Mouse (Mus musculus): ENCODE data around the gene Sag.

The Sag gene

GRCm38 (mm10) chr1:87803576-87803975, at the start of gene Sag:
Gene Sag (plus strand): TSS chr1:87803680.
- no peak for DNase-seq (ENCODE audit: low read depth)

GRCm38 (mm10) chr1:87755641-87756470, 47.6 kb upstream of the Sag start, which contains the start of gene Atg16l1:
Gene Atg16l1 (plus strand): TSS chr1:87755870.
- peak; percentile 93 for DNase-seq (ENCODE audit: low read depth)

- no peak for DNase-seq (ENCODE audit: low read depth)
Observed at GRCm38 (mm10) chr1:87763821-87764220, 39.7 kb upstream of the Sag start.

- no peak for DNase-seq (ENCODE audit: low read depth)
Observed at GRCm38 (mm10) chr1:87765741-87766140, 37.7 kb upstream of the Sag start.

- peak; percentile 29 for DNase-seq (ENCODE audit: low read depth)
Observed at GRCm38 (mm10) chr1:87766233-87766632, 37.2 kb upstream of the Sag start.

GRCm38 (mm10) chr1:87769263-87769662, 34.2 kb upstream of the Sag start:
- DNase-seq (ENCODE audit: low read depth), result no peak

- no peak for DNase-seq (ENCODE audit: low read depth)
Observed at GRCm38 (mm10) chr1:87770486-87770885, 33.0 kb upstream of the Sag start.

GRCm38 (mm10) chr1:87771724-87772123, 31.8 kb upstream of the Sag start:
- no peak for DNase-seq (ENCODE audit: low read depth)

- no peak for DNase-seq (ENCODE audit: low read depth)
Observed at GRCm38 (mm10) chr1:87773336-87773735, 30.1 kb upstream of the Sag start.

- no peak for DNase-seq (ENCODE audit: low read depth)
Observed at GRCm38 (mm10) chr1:87774845-87775244, 28.6 kb upstream of the Sag start.

- no peak for DNase-seq (ENCODE audit: low read depth)
Observed at GRCm38 (mm10) chr1:87779204-87779785, 24.2 kb upstream of the Sag start.

- DNase-seq (ENCODE audit: low read depth), result no peak
Observed at GRCm38 (mm10) chr1:87785703-87786102, 17.8 kb upstream of the Sag start.

- no peak for DNase-seq (ENCODE audit: low read depth)
Observed at GRCm38 (mm10) chr1:87786251-87786650, 17.2 kb upstream of the Sag start.

GRCm38 (mm10) chr1:87789665-87790064, 13.8 kb upstream of the Sag start:
- no peak for DNase-seq (ENCODE audit: low read depth)

- no peak for DNase-seq (ENCODE audit: low read depth)
Observed at GRCm38 (mm10) chr1:87792438-87793137, 10.9 kb upstream of the Sag start.

GRCm38 (mm10) chr1:87793138-87793449, 10.4 kb upstream of the Sag start:
- no peak for DNase-seq (ENCODE audit: low read depth)

GRCm38 (mm10) chr1:87797702-87798101, 5.8 kb upstream of the Sag start:
- DNase-seq (ENCODE audit: low read depth), result no peak

GRCm38 (mm10) chr1:87798306-87798705, 5.2 kb upstream of the Sag start:
- no peak for DNase-seq (ENCODE audit: low read depth)

- no peak for DNase-seq (ENCODE audit: low read depth)
Observed at GRCm38 (mm10) chr1:87807751-87808150, 4.3 kb downstream of the Sag start.

- no peak for DNase-seq (ENCODE audit: low read depth)
Observed at GRCm38 (mm10) chr1:87811391-87811790, 7.9 kb downstream of the Sag start.

GRCm38 (mm10) chr1:87812061-87812460, 8.6 kb downstream of the Sag start:
- no peak for DNase-seq (ENCODE audit: low read depth)

- no peak for DNase-seq (ENCODE audit: low read depth)
Observed at GRCm38 (mm10) chr1:87813155-87813554, 9.7 kb downstream of the Sag start.

- DNase-seq (ENCODE audit: low read depth), result no peak
Observed at GRCm38 (mm10) chr1:87813681-87814080, 10.2 kb downstream of the Sag start.
